Mouse (Mus musculus) naive thymus-derived CD4-positive, alpha-beta T cell, adult 2 months (primary cell): Measurements from ENCODE around the gene Wsb2.
"Not testable (repeated sequence)": the region's sequence is repeated elsewhere in the genome, so short reads cannot be mapped to it uniquely, and the experiment has no call there.

Experiments used
- DNase-seq: peaks from one replicate; pipeline ENCODE4 v3.0.0-alpha.2; 2011; ENCODE audit warnings: low read depth

Gene Wsb2

DNA sequence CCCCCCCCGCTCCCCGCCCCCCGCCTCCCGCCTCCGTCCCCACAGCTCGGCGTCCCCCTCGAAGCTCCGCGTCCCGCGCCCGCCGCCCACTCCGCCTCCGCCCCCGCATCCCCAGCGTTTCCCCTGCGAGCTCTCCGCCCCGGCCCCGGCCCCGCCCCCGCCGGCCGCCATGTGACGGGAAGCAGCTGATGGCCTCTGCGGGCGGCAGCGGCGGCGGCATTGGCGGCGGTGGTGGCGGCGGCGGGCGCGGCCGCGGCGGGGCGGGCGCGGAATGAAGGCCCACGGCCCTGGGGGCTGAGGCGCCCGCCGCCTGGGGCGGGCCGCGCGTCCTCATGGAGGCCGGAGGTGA is at the start of gene Wsb2:
Gene Wsb2, plus strand, starts transcription at position 176 of the 349 bp plus-strand sequence.
- peak; percentile 64 for DNase-seq

DNA sequence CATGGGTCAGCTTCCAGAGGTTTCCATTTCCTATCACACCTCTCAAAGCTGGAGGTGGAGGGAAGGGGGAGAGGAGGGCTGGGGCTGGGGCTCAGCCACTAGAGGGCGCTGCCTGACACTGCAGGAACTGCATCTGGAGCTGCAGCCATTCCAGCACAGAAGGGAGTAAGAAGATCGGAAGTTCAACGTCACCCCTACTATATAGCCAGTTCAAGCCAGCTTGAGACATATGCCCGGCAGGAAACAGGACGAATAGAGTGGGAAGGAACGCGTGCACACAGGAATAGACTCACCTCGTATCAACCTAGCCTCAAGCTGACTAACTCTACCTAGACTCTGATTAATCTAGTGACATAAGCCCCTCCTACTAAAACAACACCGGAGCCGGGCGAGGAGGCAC is 49.4 kb upstream of the Wsb2 start:
- DNase-seq, result peak; percentile 82

DNA sequence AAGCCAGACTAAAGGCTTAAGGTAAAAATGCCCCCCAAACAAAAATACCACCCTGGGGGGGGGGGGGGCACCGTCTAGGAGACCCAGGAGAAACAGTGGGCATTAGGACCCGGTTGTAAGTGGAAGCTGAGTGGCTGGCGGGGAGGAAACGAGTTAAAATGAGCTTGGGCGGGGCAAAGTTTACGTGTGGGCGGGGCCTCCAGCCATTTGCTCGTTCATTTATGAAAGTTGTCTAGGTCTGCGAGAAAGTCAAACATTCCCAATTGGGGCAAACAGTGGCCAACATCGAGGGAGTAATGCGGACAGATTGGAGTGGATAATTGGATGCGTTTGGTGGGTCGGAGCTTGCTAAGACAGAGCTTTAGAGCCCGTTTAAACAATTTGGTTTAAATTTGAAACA is 43.7 kb upstream of the Wsb2 start:
- peak; percentile 27 for DNase-seq

DNA sequence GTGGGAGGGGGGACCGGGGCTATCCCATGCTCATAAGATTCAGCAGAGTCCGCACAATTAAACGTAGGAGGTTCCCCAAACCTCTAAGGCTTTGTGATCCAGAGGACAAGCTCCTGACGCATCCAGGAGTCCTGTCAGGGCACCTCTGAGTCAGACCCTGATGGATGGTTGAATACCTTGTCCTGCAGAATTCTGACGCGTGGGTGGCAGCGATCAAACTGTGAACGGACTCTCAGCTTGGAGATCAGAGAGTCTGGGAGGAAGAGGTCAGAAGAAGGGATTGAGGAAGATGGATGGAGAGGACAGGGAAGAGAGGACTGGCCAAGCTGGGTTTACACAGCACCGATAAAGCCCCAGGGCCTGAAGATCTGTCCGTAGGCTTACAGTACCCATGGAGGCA is 43.2 kb upstream of the Wsb2 start:
- DNase-seq, result no peak

DNA sequence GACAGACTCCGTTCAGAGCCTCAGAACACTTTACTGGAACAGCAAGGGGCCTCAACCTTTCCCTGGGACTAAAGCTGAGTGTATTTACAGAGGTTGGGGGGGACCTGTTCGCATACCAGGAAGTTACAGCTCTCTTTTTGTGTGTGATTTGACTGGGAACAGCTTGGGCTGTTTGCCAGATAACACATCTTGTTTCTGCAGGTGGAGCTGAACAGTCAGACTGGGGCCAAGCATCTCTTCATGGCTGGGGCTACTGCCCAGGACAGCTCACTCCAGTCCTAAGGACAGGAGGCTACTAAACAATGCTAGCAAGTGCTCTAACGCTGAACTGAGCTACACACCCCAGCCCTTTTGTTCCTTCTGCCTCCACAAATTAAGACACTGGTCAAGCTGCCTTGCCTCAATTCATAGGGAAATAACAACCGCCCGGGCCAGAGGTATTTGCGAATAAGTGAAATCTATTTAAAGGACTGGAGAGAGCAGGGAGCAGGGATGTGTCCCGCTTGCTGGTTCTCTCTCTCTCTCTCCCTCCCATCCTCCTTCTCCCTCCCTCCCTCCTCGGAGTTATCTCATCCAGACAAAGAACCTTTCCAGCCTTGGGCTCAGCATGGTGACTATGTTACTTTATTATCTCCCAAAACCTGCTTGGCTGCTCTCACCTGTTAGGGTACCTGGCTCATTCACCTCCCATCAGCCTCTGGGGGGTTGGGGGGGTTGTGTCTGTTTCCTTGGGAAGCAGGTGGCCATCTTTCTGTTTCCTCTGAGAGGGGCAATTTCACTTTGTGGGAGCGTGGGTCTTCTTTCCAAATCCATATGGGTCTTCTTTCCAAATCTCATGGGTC is 42.3 kb upstream of the Wsb2 start:
- DNase-seq, result no peak

DNA sequence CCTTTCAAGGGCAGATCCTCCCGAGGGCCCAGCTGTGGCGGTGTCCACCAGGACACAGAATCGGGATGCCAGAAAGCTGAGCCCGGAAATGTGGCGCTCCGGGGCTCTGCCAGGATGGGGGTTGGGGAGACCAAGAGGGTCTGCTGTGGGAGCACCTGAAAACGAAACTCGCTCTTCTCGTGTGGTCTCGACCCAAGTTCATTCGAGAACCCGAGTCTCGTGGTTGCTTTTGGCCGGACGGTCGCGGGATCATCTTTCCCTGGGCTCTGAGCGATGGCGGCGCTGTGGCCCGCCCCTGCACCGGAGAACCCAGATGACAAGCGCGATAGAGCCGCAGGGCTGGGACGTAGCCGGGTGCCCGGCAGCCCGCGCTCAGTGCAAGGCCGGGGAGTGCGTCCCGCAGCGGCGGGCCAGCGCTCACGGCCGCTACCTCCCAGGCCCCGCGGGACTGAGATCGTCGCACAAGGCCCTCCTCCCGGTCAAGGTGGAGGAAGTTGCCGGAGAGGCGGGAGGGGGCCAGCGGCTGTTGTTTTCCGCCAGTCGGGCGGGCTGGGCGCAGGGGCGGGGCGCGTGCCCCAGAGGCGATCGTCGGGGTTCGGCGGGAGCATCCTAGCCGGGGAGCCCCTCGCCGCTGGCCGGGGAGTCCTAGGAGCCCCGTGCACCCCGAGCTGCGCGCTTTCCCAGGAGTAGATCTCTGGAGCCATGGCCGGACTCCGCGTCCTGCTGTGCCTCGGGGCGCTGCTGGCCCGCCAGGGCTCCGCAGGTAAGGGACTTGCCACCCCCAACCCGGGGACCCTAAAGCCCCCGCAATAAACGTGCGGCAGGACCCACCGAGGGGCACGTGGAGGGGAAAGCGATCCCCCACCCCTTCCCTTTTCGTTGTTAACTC is 38.1 kb upstream of the Wsb2 start, which contains the start of gene Vsig10:
Gene Vsig10, plus strand, starts transcription at position 343 of the 889 bp plus-strand sequence.
- peak; percentile 29 for DNase-seq

DNA sequence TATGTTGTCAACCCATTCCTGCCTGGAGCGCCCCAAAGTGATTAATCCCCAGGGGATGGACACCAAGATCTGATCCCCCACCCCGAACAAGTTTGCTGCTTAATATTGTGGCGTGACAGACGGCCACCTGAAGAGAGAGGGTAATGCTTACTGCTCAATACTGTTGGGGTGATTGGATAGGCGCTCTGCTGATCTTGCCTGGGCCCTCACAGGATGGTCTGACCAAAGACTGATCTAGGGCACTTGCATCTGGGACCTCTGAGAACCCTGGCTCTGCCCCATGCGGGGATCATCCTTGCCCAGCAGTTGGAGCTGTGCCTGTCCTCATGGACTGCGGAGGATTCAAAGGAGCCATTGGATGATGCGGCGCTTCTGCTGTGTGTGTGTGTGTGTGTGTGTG is 33.4 kb upstream of the Wsb2 start:
- DNase-seq, result no peak

DNA sequence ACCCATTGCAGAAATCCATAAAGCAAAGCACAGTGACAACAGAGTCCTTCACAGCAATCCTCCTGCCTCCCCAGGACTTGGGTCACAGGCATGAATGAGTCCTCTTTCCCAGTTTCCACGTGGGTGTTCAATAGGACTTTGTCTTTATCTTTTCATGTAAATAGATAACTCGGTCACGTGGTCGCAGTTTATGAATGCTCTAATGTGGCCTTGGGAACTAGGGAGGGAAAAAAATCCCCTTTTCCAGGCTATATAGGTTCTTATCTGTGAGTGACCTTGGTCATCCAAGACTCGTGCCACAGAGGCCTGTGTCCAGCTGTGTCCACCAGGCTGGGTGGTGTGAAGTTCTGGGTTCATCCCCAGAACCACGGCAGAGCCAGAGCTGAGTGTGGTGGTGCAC is 30.7 kb upstream of the Wsb2 start:
- DNase-seq, result no peak

DNA sequence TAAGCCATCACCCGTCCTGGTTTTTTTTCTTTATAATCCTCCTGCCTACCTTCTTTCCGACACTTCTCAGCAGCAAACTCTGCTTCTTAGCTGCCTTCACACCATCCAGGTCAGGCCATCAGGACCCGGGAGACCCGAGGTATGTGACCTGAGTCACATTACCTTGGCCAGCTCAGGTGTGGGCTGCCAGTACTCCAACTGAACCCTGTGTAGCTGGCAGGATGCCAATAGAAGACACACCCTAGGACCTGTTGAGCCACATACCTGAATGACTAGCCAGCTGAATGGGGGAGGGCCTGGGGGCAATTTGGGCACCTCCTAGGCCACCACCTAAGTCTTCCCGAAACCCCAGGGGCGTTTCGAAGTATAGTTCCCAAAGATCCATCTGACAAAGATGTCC is 26.6 kb upstream of the Wsb2 start:
- no peak for DNase-seq

DNA sequence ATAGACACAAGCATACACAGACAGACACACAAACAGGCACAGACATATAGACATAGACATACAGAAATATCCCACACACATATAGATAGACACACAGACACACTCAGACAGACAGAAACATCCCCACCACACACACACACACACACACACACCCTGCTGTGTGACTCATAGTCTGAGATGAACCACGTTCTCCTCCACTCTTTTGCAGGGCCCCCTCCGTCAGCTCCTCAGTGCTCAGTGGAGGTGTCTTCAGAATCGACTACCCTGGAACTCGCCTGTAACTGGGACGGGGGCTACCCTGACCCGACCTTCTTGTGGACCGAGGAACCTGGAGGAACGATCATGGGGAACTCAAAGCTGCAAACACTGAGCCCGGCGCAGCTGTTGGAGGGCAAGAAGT is 19.1 kb upstream of the Wsb2 start:
- no peak for DNase-seq

DNA sequence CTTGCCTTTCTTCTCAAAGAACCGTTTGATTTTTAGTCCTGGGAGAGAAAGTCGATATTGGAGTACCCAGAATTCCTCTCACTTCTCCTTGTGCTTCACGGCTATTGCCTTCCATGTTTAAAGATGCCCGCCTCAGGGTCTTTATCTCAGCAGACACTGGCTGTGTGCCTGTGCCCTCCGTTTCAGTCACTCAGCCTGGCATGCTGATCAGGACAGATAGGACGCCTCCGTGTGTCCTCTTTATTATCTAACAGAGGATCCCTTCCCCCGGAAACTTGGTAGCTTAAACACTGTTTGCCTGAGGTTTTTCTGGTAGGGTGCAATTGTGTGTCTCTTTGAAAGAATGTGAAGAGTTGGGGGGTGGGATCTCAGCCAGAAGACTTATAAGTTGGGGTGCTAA is 18.6 kb upstream of the Wsb2 start:
- no peak for DNase-seq

DNA sequence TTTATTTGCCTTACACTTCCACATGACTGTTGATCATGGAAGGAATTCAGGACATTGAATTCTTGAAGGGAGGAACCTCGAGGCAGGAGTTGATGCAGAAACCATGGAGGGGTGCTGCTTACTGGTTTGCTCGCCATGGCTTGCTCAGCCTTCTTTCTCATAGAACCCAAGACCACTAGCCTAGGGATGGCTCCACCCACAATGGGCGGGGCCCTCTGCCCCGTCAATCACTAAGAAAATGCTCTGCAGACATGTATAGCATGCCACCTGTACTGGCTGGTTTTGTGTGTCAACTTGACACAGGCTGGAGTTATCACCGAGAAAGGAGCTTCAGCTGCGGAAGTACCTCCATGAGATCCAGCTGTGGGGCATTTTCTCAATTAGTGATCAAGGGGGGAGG is 17.0 kb upstream of the Wsb2 start:
- DNase-seq, result no peak

DNA sequence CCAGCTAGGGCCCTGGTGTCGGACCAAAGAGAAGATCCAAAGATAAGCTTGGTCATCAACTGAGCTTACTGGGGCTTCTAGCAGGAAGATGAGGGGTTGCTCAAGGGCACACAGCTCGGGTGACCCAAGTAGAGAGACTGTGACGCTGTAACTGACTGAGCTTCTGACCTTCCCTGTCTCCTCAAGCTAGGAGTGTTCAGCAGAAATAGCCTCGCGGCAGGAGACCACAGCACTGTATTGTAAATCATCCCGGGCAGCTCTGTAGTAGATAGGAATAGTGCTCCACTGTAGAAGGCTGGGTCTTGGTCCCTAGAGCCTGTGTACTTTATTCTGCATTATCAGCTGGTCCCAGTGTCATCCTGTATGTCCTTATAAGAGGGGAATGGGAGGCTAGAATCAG is 15.2 kb upstream of the Wsb2 start:
- DNase-seq, result no peak

DNA sequence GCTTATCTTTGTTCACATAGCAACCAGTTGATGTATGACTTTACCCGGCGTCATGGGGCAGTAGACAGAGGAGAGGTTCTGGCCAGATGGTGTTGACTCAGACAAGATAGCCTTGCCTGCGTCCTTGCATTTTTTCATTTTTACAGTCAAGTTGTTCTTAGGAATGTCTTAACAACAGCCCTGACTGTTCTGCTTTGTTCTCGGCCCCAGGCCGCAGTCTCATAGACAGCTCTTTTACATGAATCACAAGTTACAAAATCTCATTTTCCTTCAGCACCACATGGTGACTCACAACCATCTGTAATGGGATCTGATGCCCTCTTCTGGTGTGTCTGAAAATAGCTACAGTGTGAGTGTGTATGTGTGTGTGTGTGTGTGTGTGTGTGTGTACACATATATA is 12.6 kb upstream of the Wsb2 start:
- DNase-seq, result not testable (repeated sequence)

DNA sequence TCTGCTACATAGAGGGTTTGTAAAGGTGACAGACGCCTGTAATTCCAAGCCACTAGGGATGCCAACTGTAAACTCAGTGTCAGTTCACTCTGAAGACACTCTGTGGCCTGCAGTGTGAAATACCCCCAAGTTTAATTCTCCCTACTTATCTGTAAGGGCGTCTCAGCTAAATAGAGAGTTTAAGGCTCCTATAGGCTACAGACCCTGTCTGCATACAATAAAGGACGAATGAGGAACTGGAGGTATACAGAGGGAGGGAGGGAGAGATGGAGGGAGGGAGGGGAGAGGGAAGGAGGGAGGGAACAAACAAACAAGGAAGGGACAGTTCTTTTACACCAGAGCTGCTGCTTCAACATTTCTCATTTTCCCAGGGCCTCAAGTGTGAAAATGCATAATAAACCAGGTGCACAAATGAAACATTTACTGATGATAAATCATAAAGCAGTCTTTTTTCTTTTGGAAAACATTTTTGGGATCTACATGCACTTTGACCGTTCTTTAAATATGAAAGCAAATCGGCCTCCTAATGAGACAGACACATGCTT is 11.6 kb upstream of the Wsb2 start:
- no peak for DNase-seq

DNA sequence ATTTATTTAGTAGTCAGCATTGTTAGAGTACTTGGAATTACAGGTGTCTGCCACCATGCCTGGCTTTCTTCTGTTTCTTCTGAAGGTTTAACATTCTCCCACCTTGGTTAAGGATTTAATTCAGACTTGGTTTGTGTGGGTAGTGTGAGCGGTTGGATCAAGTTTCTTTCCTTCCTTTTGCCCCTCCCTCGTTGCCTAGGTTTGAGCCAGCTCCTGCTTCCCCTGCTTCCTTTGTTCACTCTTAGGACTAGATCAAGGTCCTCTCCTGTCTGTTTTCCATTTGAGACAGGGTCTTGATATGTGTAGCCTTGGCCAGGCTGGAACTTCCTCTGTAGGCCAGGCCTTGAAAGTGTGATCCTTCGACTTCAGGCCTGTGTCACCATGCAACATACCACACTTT is 10.8 kb upstream of the Wsb2 start:
- no peak for DNase-seq

DNA sequence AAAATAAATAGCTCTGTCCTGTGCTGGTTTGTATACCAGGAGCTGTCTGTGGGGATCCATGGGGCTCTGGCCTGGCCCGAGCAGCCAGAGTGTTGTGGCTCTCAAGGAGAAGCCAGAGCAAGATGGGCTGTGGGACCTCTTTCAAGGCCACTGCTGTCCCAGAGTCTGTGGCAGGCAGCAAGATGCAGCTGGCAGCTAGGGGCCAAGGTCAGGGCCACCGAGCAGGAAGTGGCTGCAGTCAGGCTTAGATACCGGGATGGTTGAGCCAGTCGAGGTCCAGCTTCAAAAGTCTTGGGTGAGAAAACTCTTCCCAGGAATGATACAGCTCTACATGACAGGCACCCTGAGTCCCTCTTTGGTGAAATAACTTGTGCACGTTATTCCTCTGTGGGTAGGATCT is 10.1 kb upstream of the Wsb2 start:
- DNase-seq, result no peak

DNA sequence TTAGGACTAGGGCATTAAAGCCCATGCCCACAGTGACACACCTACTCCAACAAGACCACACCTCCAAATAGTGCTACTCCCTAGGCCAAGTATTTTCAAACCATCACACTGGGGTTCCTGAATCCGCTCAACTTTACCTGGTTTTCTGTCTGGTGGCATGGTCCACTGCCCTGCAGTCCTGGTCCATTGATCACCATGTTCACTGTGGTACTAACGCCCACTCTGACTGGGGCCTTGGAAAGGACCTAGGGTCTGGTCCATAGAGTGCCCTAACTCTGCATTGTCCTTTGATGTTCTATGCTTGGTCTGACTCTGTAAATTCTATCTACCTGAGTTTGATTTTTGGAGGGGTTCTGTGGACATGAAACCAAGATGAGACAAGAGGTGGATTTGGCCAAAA is 9.3 kb upstream of the Wsb2 start:
- DNase-seq, result no peak

DNA sequence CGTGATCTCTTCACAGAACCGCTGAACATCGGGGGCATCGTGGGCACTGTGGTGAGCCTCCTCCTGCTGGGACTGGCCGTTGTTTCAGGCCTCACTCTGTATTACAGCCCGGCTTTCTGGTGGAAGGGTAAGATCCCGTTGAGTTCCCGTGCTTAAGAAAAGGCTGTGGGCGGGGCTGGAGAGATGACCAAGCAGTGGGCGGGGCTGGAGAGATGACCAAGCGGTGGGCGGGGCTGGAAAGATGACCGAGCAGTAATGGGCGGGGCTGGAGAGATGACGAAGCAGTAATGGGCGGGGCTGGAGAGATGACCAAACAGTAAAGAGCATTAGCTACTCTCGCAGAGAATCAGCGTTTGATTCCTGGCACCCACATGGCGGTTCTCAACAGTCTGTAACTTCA is 8.8 kb upstream of the Wsb2 start:
- DNase-seq, result no peak

DNA sequence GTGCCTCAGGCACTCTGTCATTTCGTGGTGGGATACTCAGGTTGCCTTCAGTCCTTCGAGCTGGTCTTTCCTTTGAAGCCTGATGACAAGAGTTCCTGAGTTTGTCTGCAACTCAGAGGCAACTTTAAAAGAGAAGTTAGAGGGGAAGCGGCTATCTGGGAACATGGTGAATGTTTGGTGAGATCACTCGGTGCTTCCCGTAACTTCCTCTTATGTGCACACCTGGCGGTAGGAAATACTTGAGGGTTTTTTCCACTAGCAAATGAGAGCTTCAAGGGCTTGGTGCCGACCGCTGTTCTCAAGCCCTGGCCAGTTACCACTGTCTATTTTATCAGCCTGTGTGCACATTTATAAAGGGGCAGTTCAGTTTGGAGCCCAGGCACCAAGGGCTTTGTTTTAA is 3.0 kb upstream of the Wsb2 start:
- no peak for DNase-seq

DNA sequence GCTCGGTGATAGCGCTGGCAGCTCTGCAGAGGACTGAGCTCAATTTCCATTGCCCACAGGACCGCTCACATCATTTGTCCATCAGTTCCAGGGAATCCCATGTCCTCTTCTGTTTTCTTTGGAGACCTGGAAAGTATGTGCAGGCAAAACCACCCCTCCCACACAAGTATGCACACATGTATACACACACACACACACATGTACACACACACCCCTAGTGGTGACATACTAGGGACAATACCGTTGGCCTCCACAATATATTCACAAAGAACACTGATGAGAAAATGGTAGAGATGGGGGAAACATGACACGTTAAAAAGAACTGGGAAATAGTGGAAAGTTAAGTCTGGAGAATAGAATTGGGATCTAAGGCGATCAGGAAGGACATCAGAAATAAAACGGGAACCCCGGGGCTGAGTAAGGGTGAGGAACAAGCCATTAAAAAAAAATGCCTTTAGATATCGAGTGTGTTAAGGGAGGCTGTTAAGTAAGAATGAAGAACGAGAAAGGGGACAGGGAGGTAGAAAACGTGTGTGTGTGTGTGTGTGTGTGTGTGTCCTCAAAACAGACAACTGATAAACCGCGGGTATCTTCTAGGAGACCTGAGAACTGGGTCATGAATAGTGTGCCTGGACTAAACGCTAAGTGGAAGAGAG is 1.3 kb upstream of the Wsb2 start:
- DNase-seq, result peak; percentile 37

DNA sequence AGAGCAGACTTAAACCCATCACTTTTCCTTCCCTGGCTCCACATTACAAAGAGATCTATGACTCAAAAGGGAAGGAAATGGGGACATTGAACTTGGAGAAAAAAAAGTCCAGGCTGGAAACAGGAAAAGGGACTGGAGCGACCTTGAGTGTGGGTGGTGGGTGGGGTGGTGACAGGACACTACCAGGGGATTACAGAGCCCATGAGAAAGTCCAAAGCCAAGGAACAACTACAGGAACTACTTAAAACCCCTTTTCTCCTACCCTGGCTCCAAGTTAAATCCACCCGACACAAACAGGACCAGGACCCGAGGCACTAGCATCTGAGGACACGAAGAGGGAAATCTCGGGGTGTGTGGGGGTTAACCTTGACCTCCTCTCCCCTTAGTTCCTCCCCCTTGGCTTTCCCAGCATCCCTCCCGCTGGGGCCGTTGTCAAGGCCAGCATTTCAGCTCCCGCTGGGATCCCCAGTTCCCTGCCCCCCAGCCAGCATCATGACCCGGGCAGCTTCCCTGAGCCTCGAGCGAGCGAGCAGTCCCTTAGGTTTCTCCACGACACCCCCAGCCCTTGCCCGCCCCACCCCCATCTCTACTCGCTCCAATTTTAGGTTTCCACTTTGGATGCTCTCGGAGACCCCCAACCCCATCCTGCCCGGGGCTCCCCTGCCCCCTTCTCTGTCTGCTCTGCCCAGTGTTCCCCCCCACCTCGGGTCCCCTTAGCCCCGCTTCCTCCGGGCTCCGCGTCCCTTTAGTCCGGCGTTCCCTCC is 557 bp upstream of the Wsb2 start:
- peak; percentile 37 for DNase-seq
